Mouse (Mus musculus): Measurements from ENCODE around the gene Ppp6r2.

Gene Ppp6r2

GRCm38 (mm10) chr15:89313359-89313758, 102.0 kb downstream of the Ppp6r2 start:
- DNase-seq (ENCODE audit: low spot score) = no peak

- DNase-seq (ENCODE audit: low spot score) = no peak
These were observed 102.8 kb downstream of the Ppp6r2 start for GRCm38 (mm10) chr15:89314107-89314506.

- DNase-seq (ENCODE audit: low spot score) = peak; percentile 29
These were observed 103.3 kb downstream of the Ppp6r2 start for GRCm38 (mm10) chr15:89314511-89315189.

- peak; percentile 98 for DNase-seq (ENCODE audit: low spot score)
These were observed 103.9 kb downstream of the Ppp6r2 start, which contains the start of gene Sbf1 for GRCm38 (mm10) chr15:89315190-89315731. Gene Sbf1 (minus strand): TSS chr15:89315311.

GRCm38 (mm10) chr15:89316146-89316545, 104.8 kb downstream of the Ppp6r2 start:
- no peak for DNase-seq (ENCODE audit: low spot score)

GRCm38 (mm10) chr15:89321264-89321663, 109.9 kb downstream of the Ppp6r2 start:
- no peak for DNase-seq (ENCODE audit: low spot score)

GRCm38 (mm10) chr15:89322670-89323522, 111.5 kb downstream of the Ppp6r2 start, which contains the start of gene Adm2:
Gene Adm2 (plus strand): TSS chr15:89322720.
- DNase-seq (ENCODE audit: low spot score) = no peak

- DNase-seq (ENCODE audit: low spot score) = no peak
These were observed 112.3 kb downstream of the Ppp6r2 start for GRCm38 (mm10) chr15:89323656-89324055.

- DNase-seq (ENCODE audit: low spot score) = no peak
These were observed 115.1 kb downstream of the Ppp6r2 start for GRCm38 (mm10) chr15:89326441-89326840.

- DNase-seq (ENCODE audit: low spot score) = no peak
These were observed 122.9 kb downstream of the Ppp6r2 start, which contains the start of gene Miox for GRCm38 (mm10) chr15:89334271-89334670. Gene Miox (plus strand): TSS chr15:89334398.

GRCm38 (mm10) chr15:89334774-89335537, 123.6 kb downstream of the Ppp6r2 start:
- no peak for DNase-seq (ENCODE audit: low spot score)

- no peak for DNase-seq (ENCODE audit: low spot score)
These were observed 125.1 kb downstream of the Ppp6r2 start for GRCm38 (mm10) chr15:89336422-89336821.

Measured in urinary bladder, postnatal 14 days (tissue).